Mouse (Mus musculus) ES-E14 (cell line): ENCODE measurements at regions not wholly inside any gene's neighbourhood (a gene's known extent, or its start where the extent isn't known, plus 50 kb on each side); places are given as distances from the start of the nearest gene placed in this dataset.

ENCODE experiments used
- DNase-seq: peaks from one replicate; pipeline ENCODE4 v3.0.0-alpha.2; 2013; ENCODE audit warnings: low read depth, low spot score
- H3K27ac ChIP-seq: 2 replicates; pipeline ENCODE4 v1.5.1; 2012; ENCODE audit warnings: low read depth, mild to moderate bottlenecking, low read length, moderate library complexity, mixed read lengths; ENCODE audit not compliant: poor library complexity, insufficient read depth, severe bottlenecking
- H3K36me3 ChIP-seq: 2 replicates; pipeline ENCODE4 v1.6.1; 2012; ENCODE audit warnings: mild to moderate bottlenecking, low read length, moderate library complexity, mixed read lengths; ENCODE audit not compliant: control insufficient read depth, poor library complexity, insufficient read depth, severe bottlenecking
- H3K4me1 ChIP-seq, 2 experiments: fragments of 150-350 bp in 1 of 2; sonication (generic) in 1 of 2; 2 replicates each; pipeline ENCODE4 v1.6.1; 2012; ENCODE audit warnings: low read length in 2 of 2, mild to moderate bottlenecking in 1 of 2, mixed read lengths in 1 of 2; ENCODE audit not compliant: control insufficient read depth in 2 of 2, insufficient read depth in 2 of 2, poor library complexity in 1 of 2
- H3K4me3 ChIP-seq, 2 experiments: fragments of 150-350 bp in 1 of 2; sonication (generic) in 1 of 2; 2 replicates each; pipeline ENCODE4 v1.5.1; 2012; ENCODE audit warnings: low read length in 2 of 2, low read depth in 1 of 2, mild to moderate bottlenecking in 1 of 2, mixed read lengths in 1 of 2; ENCODE audit not compliant: insufficient read depth in 1 of 2, poor library complexity in 1 of 2, severe bottlenecking in 1 of 2
- H3K9ac ChIP-seq: 2 replicates; pipeline ENCODE4 v1.6.1; 2012; ENCODE audit warnings: low read depth, mild to moderate bottlenecking, low read length, mixed read lengths; ENCODE audit not compliant: poor library complexity, insufficient read depth, severe bottlenecking
- H3K9me3 ChIP-seq: fragments of 150-350 bp; sonication (generic); 2 replicates; pipeline ENCODE4 v1.6.1; 2012; ENCODE audit warnings: low read depth, mild to moderate bottlenecking, low read length; ENCODE audit not compliant: control insufficient read depth, insufficient read depth
- CHD2 ChIP-seq: IDR thresholded peaks from 2 replicates; pipeline ENCODE4 v1.6.1; 2014; ENCODE audit warnings: mild to moderate bottlenecking, low read depth, low read length, inconsistent platforms
- HCFC1 ChIP-seq: IDR thresholded peaks from 2 replicates; pipeline ENCODE4 v1.6.1; 2012; ENCODE audit warnings: low read length, inconsistent platforms, borderline replicate concordance; ENCODE audit not compliant: insufficient read depth
- MAFK ChIP-seq: IDR thresholded peaks from 2 replicates; pipeline ENCODE4 v1.6.1; 2014; ENCODE audit warnings: mild to moderate bottlenecking, low read depth, low read length, inconsistent platforms; ENCODE audit not compliant: insufficient read depth
- ZC3H11A ChIP-seq: IDR thresholded peaks from 2 replicates; pipeline ENCODE4 v1.6.1; 2012; ENCODE audit warnings: low read depth, mild to moderate bottlenecking, inconsistent platforms, low read length, borderline replicate concordance
- ZNF384 ChIP-seq: IDR thresholded peaks from 2 replicates; pipeline ENCODE4 v1.6.1; 2012; ENCODE audit warnings: low read depth, low read length, inconsistent platforms
- in situ Hi-C, 2 experiments: fragments of 600-800 bp; cut with MboI; formaldehyde crosslinking; loops; one replicate each; pipeline ENCODE4 v1.15.1; 2025; ENCODE audit warnings: low sequenced_read_pairs in 2 of 2, inconsistent platforms in 1 of 2; ENCODE audit not compliant: unreplicated experiment in 2 of 2

DNA sequence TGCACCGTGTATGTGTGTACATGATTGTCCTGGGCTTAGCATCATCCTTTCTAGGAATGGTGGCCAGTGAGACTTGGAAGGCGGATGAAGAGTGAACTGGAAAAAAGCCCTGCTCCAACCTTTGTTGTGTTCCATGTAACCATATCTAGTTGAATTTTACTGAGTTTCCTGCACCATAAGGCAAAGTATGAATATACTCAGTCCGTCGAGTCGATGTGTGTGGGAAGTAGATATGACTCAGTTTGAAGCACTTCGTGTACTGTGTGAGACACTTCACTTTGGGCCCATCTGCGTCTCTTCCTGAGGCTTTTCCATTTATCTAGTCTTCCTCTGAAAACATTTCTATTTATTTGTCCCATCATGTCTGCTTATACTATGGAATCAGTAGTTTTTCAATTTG lies 139.5 kb upstream of the Sp8 start:
- TF ChIP-seq MAFK (no peak), ZNF384 (no peak), HCFC1 (no peak), ZC3H11A (no peak), CHD2 (no peak)
- Histone ChIP-seq H3K9ac (no peak overlapping the region), H3K4me3 (no peak overlapping the region), H3K9me3 (no peaks in the 10 kb centered on the region), H3K36me3 (no peaks in the 10 kb centered on the region), H3K4me1 (no peaks in the 10 kb centered on the region), H3K27ac (no peak overlapping the region)
- in situ Hi-C loops: no loop called here
- no peak for DNase-seq

DNA sequence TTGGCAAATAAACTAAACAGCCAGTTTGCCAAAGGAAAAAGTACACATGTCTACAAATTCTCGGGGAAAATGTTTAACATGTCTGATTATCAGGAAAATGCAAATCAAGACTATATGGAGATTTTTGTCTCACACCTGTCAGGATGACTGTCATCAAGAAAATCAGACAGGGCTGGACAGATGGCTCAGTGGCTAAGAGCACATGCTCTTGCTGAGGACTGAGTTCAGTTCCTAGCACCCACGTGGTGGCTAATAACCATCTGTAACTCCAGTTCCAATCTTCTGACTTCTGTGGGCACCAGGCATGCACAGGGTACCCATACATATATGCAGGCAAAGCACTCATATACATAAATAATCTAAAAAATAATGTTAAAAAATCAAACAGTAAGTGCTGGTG lies 141.3 kb upstream of the Sp8 start:
- in situ Hi-C loops: no loop called here
- no peak overlapping the region for H3K4me3 ChIP-seq
- DNase-seq: no peak

DNA sequence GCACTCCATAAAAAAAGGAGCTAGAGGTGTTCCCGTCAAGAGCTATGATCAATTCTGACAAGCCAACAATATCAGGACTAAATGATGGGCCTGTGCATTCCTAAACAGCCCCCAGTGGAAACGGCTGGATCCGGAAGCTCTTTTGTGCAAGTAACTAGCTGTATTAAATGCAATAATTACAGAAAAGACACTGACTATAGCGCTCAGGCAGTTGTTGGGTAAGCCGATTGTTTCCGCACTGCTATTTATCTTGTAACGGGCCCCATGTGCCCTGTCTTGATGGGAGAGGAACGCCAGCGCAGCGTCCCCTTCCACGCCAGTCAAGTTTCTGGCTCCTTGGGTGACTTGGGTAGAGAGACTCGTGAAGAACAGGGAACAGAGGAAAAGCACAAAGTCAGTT lies 142.4 kb upstream of the Sp8 start:
- TF ChIP-seq HCFC1 (no peak), ZNF384 (no peak), MAFK (no peak), CHD2 (no peak), ZC3H11A (no peak)
- Histone ChIP-seq H3K36me3 (no peaks in the 10 kb centered on the region), H3K4me1 (no peaks in the 10 kb centered on the region), H3K4me3 (no peak overlapping the region), H3K27ac (no peak overlapping the region), H3K9ac (no peak overlapping the region), H3K9me3 (no peaks in the 10 kb centered on the region)
- DNase-seq: no peak
- in situ Hi-C loops: no loop called here

More for the DNA sequence above, 141.3 kb upstream of the Sp8 start:
- TF ChIP-seq ZNF384: no peak
- no peak for TF ChIP-seq CHD2
- no peak for TF ChIP-seq ZC3H11A
- no peak for TF ChIP-seq MAFK
- TF ChIP-seq HCFC1: no peak
- H3K9ac ChIP-seq: no peak overlapping the region
- no peaks in the 10 kb centered on the region for H3K9me3 ChIP-seq
- H3K27ac ChIP-seq: no peak overlapping the region
- H3K36me3 ChIP-seq: no peaks in the 10 kb centered on the region
- H3K4me1 ChIP-seq: no peaks in the 10 kb centered on the region

DNA sequence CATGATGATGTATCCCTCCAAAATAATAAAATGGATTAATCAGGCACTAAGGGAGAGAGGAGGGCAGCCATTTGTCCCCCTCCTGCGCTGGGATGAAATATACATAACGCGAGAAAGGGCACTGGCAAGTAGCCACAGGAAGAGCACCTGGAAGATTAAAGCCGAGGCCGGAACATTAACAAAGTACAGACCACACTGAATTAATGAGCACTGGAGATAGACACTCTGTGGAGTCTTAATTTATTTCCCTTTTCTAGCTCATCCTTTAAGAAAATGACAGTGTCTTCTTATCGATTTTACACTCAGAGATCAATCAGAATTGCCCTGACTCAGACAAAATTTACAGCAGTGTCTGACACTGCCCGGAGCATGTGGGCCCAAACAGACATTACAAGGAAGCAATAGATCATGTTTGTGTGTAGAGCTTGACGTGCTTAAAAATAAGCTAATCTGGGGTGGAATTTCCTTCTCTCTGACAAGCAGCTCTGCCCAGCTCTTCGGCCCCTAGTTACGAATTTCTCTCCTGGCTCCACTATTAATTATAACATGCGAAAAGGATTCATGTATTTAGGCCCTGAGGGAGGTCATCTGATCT lies 143.0 kb upstream of the Sp8 start:
- H3K27ac ChIP-seq: no peak overlapping the region
- no peak overlapping the region for H3K4me3 ChIP-seq
- no peaks in the 10 kb centered on the region for H3K36me3 ChIP-seq
- no peak overlapping the region for H3K9ac ChIP-seq
- in situ Hi-C loops: no loop called here
- no peaks in the 10 kb centered on the region for H3K9me3 ChIP-seq
- H3K4me1 ChIP-seq: no peaks in the 10 kb centered on the region
- no peak for TF ChIP-seq MAFK
- TF ChIP-seq ZC3H11A: no peak
- no peak for TF ChIP-seq ZNF384
- no peak for TF ChIP-seq CHD2
- no peak for TF ChIP-seq HCFC1
- no peak for DNase-seq

DNA sequence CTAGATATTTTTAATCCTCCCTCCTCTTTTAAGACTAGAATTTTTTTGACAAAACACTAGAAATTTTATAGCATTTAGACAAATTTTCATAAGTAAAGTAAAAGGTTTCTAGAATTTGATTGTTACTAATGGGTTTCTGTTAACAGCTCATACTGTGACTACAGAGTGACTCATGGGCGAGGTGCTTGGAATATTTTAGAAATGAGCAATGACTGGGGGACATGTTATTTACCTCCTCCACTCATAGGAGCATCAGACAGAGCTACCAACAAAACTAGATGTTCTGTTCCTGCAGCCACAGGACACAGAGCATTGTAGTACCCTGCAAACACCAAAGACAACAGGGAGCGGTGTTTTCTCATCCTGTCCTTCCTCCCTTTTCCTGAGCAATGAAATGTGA lies 144.3 kb upstream of the Sp8 start:
- Histone ChIP-seq H3K4me3 (no peak overlapping the region), H3K4me1 (no peaks in the 10 kb centered on the region), H3K36me3 (no peaks in the 10 kb centered on the region), H3K9ac (no peak overlapping the region), H3K27ac (no peak overlapping the region), H3K9me3 (no peaks in the 10 kb centered on the region)
- no peak for DNase-seq
- TF ChIP-seq ZC3H11A: no peak
- no peak for TF ChIP-seq MAFK
- no peak for TF ChIP-seq ZNF384
- TF ChIP-seq CHD2: no peak
- no peak for TF ChIP-seq HCFC1
- in situ Hi-C loops: no loop called here
